Comparison of ENCODE assay signal across 13 mouse cellular contexts in genomic region chr3:30009596-30009995, GRCm38 (mm10).
A peak's percentile ranks its signal among the peaks of the same experiment; 100 is the strongest.
DNase-seq lines count a peak whose midpoint lies in the region; ATAC-seq and TF ChIP-seq lines count a peak whose summit lies in the region.
"Had no signal": no experiment of that assay in that cellular context is flagged by ENCODE, and none has a peak within 500 bp of the region (broad histone marks: within the 10 kb centered on the region; RNA-seq: fewer than 3 reads in every experiment).

No protein-coding gene starts in this region.

- H3K4me3 ChIP-seq in hindbrain, embryonic 10.5 days = peak overlapping the region; percentile 24; the same call in 1 of the 2 replicates
- no peak overlapping the region for H3K4me3 ChIP-seq in hindbrain, embryonic 16.5 days (ENCODE audit: low read length)
- H3K4me3 ChIP-seq in lung, postnatal 0 days (ENCODE audit: low read depth, low read length) = peak overlapping the region; percentile 20; the same call in 1 of the 2 replicates
- H3K4me3 ChIP-seq in heart, embryonic 16.5 days (ENCODE audit: low read length) = peak overlapping the region; percentile 11
- peak overlapping the region; percentile 33 for H3K4me3 ChIP-seq in stomach, embryonic 16.5 days (replicated peaks; ENCODE audit: low read length)
- no peak overlapping the region for H3K4me3 ChIP-seq in forebrain, embryonic 16.5 days (replicated peaks; ENCODE audit: low read length)
- H3K4me3 ChIP-seq: erythroblast, embryonic 14.5 days; liver, embryonic 12.5 days had no signal

- H3K9me3 ChIP-seq in hindbrain, embryonic 10.5 days = no peaks in the 10 kb centered on the region
- no peaks in the 10 kb centered on the region for H3K9me3 ChIP-seq in hindbrain, embryonic 16.5 days (ENCODE audit: control insufficient read depth, low read length)
- no peaks in the 10 kb centered on the region for H3K9me3 ChIP-seq in lung, postnatal 0 days (ENCODE audit: low read length)
- H3K9me3 ChIP-seq in heart, embryonic 16.5 days (replicated peaks; ENCODE audit: control insufficient read depth, low read length) = no peaks in the 10 kb centered on the region
- no peaks in the 10 kb centered on the region for H3K9me3 ChIP-seq in stomach, embryonic 16.5 days (replicated peaks; ENCODE audit: control insufficient read depth, low read length)
- H3K9me3 ChIP-seq in forebrain, embryonic 16.5 days (ENCODE audit: control insufficient read depth, low read length) = no peaks in the 10 kb centered on the region
- H3K9me3 ChIP-seq: liver, embryonic 12.5 days had no signal

- no peak overlapping the region for H3K4me2 ChIP-seq in hindbrain, embryonic 16.5 days (ENCODE audit: low read length)
- peak overlapping the region; percentile 39 for H3K4me2 ChIP-seq in lung, postnatal 0 days (replicated peaks; ENCODE audit: low read depth, low read length)
- H3K4me2 ChIP-seq in heart, embryonic 16.5 days (ENCODE audit: low read depth, low read length) = peak overlapping the region; percentile 47
- H3K4me2 ChIP-seq in stomach, embryonic 16.5 days (ENCODE audit: low read depth, low read length) = peak overlapping the region; percentile 30
- H3K4me2 ChIP-seq in forebrain, embryonic 16.5 days (ENCODE audit: low read length) = no peak overlapping the region
- H3K4me2 ChIP-seq: liver, embryonic 12.5 days had no signal

- no peaks in the 10 kb centered on the region for H3K36me3 ChIP-seq in hindbrain, embryonic 10.5 days
- no peaks in the 10 kb centered on the region for H3K36me3 ChIP-seq in hindbrain, embryonic 16.5 days (ENCODE audit: control insufficient read depth, insufficient read depth, low read length)
- H3K36me3 ChIP-seq in lung, postnatal 0 days (ENCODE audit: insufficient read depth, low read length) = no peaks in the 10 kb centered on the region
- no peaks in the 10 kb centered on the region for H3K36me3 ChIP-seq in heart, embryonic 16.5 days (ENCODE audit: control insufficient read depth, insufficient read depth)
- no peaks in the 10 kb centered on the region for H3K36me3 ChIP-seq in stomach, embryonic 16.5 days (ENCODE audit: control insufficient read depth, insufficient read depth, low read length)
- no peaks in the 10 kb centered on the region for H3K36me3 ChIP-seq in forebrain, embryonic 16.5 days (ENCODE audit: control insufficient read depth, insufficient read depth)
- H3K36me3 ChIP-seq: liver, embryonic 12.5 days had no signal

- H3K4me1 ChIP-seq in hindbrain, embryonic 10.5 days (replicated peaks) = peaks cover 27% of the 10 kb centered on the region
- H3K4me1 ChIP-seq in hindbrain, embryonic 16.5 days (ENCODE audit: control insufficient read depth, insufficient read depth, low read depth, low read length) = peaks cover 3% of the 10 kb centered on the region
- no peaks in the 10 kb centered on the region for H3K4me1 ChIP-seq in lung, postnatal 0 days (ENCODE audit: insufficient read depth, low read depth, low read length)
- H3K4me1 ChIP-seq in heart, embryonic 16.5 days (ENCODE audit: control insufficient read depth, insufficient read depth, low read length) = peaks cover 9% of the 10 kb centered on the region
- no peaks in the 10 kb centered on the region for H3K4me1 ChIP-seq in stomach, embryonic 16.5 days (ENCODE audit: control insufficient read depth, insufficient read depth, low read length)
- peaks cover 17% of the 10 kb centered on the region for H3K4me1 ChIP-seq in forebrain, embryonic 16.5 days (replicated peaks; ENCODE audit: control insufficient read depth, insufficient read depth, low read length)
- H3K4me1 ChIP-seq: liver, embryonic 12.5 days had no signal

- no peak overlapping the region for H3K9ac ChIP-seq in hindbrain, embryonic 16.5 days (ENCODE audit: low read depth, low read length)
- H3K9ac ChIP-seq in lung, postnatal 0 days (replicated peaks; ENCODE audit: low read depth) = no peak overlapping the region
- H3K9ac ChIP-seq in heart, embryonic 16.5 days (ENCODE audit: low read length) = peak overlapping the region; percentile 15; the same call in 1 of the 2 replicates
- peak overlapping the region; percentile 56 for H3K9ac ChIP-seq in stomach, embryonic 16.5 days (ENCODE audit: low read length)
- H3K9ac ChIP-seq in forebrain, embryonic 16.5 days (replicated peaks; ENCODE audit: low read depth, low read length) = no peak overlapping the region
- H3K9ac ChIP-seq: liver, embryonic 12.5 days had no signal

- ATAC-seq in hindbrain, embryonic 16.5 days = no peak
- ATAC-seq in lung, postnatal 0 days = no peak
- no peak for ATAC-seq in heart, embryonic 16.5 days (replicated peaks; ENCODE audit: extremely low read depth, insufficient read depth, low FRiP score)
- ATAC-seq in stomach, embryonic 16.5 days (ENCODE audit: insufficient read depth, low FRiP score) = no peak
- no peak for ATAC-seq in forebrain, embryonic 16.5 days
- ATAC-seq: liver, embryonic 12.5 days had no signal

- H3K27me3 ChIP-seq in hindbrain, embryonic 10.5 days (ENCODE audit: insufficient read depth, poor library complexity, severe bottlenecking) = peaks cover 10% of the 10 kb centered on the region
- peaks cover 6% of the 10 kb centered on the region for H3K27me3 ChIP-seq in hindbrain, embryonic 16.5 days (replicated peaks; ENCODE audit: control insufficient read depth, insufficient read depth, low read length)
- no peaks in the 10 kb centered on the region for H3K27me3 ChIP-seq in lung, postnatal 0 days (replicated peaks; ENCODE audit: insufficient read depth, low read length)
- H3K27me3 ChIP-seq in heart, embryonic 16.5 days (ENCODE audit: control insufficient read depth, insufficient read depth, low read length) = no peaks in the 10 kb centered on the region
- no peaks in the 10 kb centered on the region for H3K27me3 ChIP-seq in stomach, embryonic 16.5 days (ENCODE audit: control insufficient read depth, insufficient read depth, low read length)
- H3K27me3 ChIP-seq in forebrain, embryonic 16.5 days (replicated peaks; ENCODE audit: control insufficient read depth, insufficient read depth, low read length) = peaks cover 15% of the 10 kb centered on the region
- H3K27me3 ChIP-seq: CH12.LX had no signal

- no peak for TF ChIP-seq CTCF in lung, postnatal 0 days (IDR thresholded peaks at IDR 0.05)

- no peak for TF ChIP-seq EP300 in lung, postnatal 0 days (IDR thresholded peaks at IDR 0.05)

- no peak overlapping the region; the same call in 1 of the 2 replicates for H3K27ac ChIP-seq in hindbrain, embryonic 10.5 days
- no peak overlapping the region for H3K27ac ChIP-seq in hindbrain, embryonic 16.5 days (ENCODE audit: low read depth, low read length)
- H3K27ac ChIP-seq in lung, postnatal 0 days (ENCODE audit: low read length) = no peak overlapping the region
- 0 out of 2 replicates have a peak overlapping the region, but pooled peaks have one; percentile 20 for H3K27ac ChIP-seq in heart, embryonic 16.5 days (ENCODE audit: low read length)
- no peak overlapping the region for H3K27ac ChIP-seq in stomach, embryonic 16.5 days (ENCODE audit: low read length)
- no peak overlapping the region for H3K27ac ChIP-seq in forebrain, embryonic 16.5 days (ENCODE audit: low read length)
- H3K27ac ChIP-seq: liver, embryonic 12.5 days had no signal

- no peak for DNase-seq in hindbrain, embryonic 10.5 days (ENCODE audit: low spot score)
- peak; percentile 23 for DNase-seq in lung, postnatal 0 days (ENCODE audit: low spot score)
- DNase-seq in lung, adult 18-20 months = no peak
- DNase-seq: adrenal gland, adult 8-10 months; cerebellum, postnatal 36 days; kidney, postnatal 14 days had no signal

- 78% methylated on average over 5 of the region's 5 CpGs for WGBS in hindbrain, embryonic 10.5 days
- WGBS in hindbrain, embryonic 16.5 days = 75% methylated on average over 5 of the region's 5 CpGs
- whole genome bisulfite sequencing in lung, postnatal 0 days = 59% methylated on average over 5 of the region's 5 CpGs
- WGBS in heart, embryonic 16.5 days = 46% methylated on average over 5 of the region's 5 CpGs
- 59% methylated on average over 5 of the region's 5 CpGs for WGBS in stomach, embryonic 16.5 days
- 72% methylated on average over 5 of the region's 5 CpGs for WGBS in forebrain, embryonic 16.5 days

Comparison
In these comparisons a context has a peak if more than half of its experiments do, and no peak if none do; other contexts are left out.
1. H3K4me3 ChIP-seq: peak in hindbrain, embryonic 10.5 days (single experiment), lung, postnatal 0 days (single experiment), heart, embryonic 16.5 days (single experiment) and stomach, embryonic 16.5 days (single experiment); none in hindbrain, embryonic 16.5 days (single experiment) and forebrain, embryonic 16.5 days (single experiment).
2. H3K4me2 ChIP-seq: peak in lung, postnatal 0 days (single experiment), heart, embryonic 16.5 days (single experiment) and stomach, embryonic 16.5 days (single experiment); none in hindbrain, embryonic 16.5 days (single experiment) and forebrain, embryonic 16.5 days (single experiment).
3. H3K9ac ChIP-seq: peak in heart, embryonic 16.5 days (single experiment) and stomach, embryonic 16.5 days (single experiment); none in hindbrain, embryonic 16.5 days (single experiment), lung, postnatal 0 days (single experiment) and forebrain, embryonic 16.5 days (single experiment).